Mouse (Mus musculus) right cerebral cortex, postnatal 14 days (tissue): ENCODE results near the gene Gpr89.

Source experiments
- DNase-seq: peaks from one replicate; pipeline ENCODE4 v3.0.0; 2022

Gpr89 gene

GRCm38 (mm10) chr3:96904851-96905541 lies at the start of gene Gpr89:
Gene Gpr89, minus strand, starts transcription at chr3:96905346.
- peak; percentile 94 for DNase-seq

DNA sequence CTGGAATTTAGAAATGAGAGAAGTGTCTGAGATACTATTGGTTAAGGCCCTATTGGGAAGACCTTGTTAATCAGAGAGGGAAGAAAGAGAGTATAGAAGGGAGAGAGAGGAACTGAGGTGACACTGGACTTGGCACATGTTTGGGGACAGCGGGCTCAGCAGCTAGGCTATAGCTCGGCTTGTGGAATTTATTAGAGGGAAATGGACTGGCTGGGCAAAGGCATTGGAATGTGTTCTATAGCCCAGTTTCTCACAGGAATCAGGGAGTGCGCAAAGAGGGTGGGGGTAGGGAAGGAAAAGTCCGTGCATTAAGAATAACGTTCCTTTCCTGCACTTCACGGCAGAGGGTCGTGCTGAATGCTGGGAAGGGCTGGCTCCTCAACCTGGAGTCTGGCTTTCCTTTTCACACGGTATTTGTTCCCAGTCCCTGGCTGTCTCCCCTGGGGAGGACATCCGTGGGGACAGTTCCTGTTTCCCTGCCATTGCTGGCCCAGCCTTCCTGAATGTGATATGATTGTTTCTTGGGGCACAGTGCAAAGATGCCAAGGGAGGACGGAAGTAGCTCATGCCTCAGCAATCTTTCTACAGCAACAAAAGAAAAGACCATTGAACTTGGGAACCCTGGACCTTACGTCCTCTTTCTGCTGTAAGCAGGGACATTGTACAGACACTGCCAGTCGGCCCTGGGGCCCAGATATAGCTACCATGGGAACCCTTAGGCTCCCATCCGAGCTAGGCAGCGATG lies 48.5 kb upstream of the Gpr89 start:
- DNase-seq = no peak

DNA sequence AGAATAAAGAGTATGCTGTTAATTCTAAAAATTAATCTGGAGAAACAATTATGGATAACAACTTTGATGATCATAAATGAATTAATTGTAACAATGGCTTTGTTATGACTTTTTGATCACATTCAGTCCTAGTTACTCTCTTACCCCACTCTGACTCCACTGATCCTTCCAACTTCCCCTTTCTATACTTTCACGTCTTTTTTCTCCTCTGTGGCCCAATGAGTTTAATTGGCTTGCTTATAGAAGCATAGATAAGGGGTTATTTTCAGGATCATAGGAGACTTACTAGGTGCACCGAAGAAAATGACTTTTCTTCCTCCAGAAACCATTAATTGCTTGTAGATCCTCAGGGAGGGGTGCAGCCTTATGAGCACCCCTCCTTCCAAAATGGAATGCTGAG lies 37.6 kb upstream of the Gpr89 start:
- DNase-seq = no peak

- peak; percentile 91 for DNase-seq
Observed at GRCm38 (mm10) chr3:96938738-96939137, 33.6 kb upstream of the Gpr89 start.

DNA sequence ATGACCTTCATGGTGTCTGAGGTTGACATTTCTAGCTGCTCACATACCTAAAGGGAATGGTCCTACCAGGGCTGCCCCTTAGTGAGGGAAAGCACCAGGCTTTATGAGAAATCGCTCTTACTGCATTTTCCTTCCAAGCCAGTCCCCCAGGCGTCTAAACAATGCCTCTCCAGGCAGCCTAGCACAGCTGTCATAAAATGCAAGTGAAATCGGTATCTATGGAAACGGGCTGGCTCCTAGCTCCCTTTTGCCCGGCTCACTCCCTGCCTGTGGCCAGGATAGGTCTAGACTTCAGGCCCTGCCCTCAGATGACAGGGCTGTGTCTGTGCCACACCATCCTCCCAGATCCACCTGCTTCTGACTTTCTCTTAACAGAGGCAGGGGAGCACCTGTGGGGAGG lies 32.5 kb upstream of the Gpr89 start:
- no peak for DNase-seq

DNA sequence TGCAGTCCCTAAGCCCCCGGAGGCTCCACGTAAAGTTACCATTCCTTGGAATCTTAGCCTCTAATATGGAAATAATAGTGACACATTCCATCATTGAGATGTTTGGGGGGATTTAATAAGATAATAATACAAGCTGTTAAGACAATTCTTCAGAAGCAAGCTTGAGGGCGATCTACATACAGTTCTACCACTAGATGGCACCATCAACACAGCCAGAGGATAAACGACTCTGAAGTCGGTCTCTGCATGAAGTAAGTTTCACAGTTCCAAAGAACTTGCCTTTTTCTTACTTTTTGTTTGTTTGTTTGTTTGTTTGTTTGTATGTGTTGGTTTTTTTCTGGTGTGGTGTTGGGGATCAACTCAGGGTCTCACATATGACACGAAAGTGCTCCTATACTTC lies 31.1 kb upstream of the Gpr89 start:
- DNase-seq = no peak

- no peak for DNase-seq
Observed at GRCm38 (mm10) chr3:96931261-96931681, 26.1 kb upstream of the Gpr89 start.

DNA sequence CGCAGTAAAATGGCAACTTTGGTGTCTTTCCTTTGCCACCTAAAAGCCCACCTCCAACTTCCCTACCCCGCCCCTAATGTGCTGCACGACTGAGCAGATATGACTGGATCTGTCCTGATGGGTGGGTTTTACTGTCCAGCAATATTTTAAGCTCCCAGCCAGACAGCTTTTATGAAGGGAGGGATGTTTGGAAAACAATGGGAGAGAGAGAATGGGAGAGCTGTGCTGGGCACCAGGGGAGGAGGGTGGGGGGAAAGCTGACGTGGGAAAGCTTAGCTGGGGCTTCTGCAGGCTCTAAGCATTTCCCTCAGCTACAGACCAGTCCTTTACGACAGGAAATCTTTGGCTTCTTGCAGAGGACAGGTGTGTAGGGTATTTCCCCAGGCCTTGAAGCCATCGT lies 20.8 kb upstream of the Gpr89 start, which contains the start of gene Gja8:
Gene Gja8 (minus strand): TSS at position 101 of the 400 bp plus-strand sequence.
- DNase-seq = no peak

GRCm38 (mm10) chr3:96924631-96925030 lies 19.5 kb upstream of the Gpr89 start:
- no peak for DNase-seq

GRCm38 (mm10) chr3:96920991-96921390 lies 15.8 kb upstream of the Gpr89 start:
- DNase-seq = no peak

DNA sequence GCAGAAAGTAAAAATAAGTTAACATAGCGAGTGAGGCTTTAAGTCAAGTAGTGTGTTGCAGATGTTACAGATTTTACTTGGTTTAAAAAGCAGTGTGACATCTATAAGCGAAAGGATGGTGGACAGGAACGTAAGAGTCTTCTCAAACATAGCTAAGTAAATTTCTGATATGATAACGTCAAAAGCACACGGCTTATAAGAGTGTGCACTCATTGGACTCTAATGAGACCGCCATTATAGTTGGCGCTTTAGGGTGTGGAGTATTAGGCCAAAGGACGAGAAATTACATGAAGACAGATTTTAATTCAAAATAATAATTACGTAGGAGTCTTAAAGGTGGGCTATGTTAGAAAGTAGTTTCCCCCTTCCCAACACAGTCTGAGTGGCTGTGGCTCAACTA lies 446 bp upstream of the Gpr89 start:
- DNase-seq = no peak

DNA sequence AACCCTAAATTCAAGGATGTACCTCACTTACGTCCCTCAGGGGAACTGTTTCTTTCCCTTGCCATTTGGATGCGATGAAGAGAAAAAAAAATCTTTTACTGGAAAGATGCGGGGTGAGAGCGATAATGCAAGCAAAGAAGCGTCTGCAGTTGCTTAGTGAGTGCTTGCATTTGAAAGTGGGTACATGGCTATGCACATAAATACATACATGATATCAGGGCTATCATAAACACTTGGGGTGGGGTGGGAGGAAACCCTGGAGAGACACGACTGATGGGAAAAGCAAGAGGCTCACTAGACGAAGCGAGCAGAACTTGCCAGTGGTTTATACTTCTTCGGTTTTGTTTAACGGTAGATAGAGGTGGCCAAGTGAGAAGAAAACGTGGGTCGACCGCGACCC lies 753 bp downstream of the Gpr89 start, which contains the start of gene Gja5:
Gene Gja5 (plus strand): TSS at position 301 of the 400 bp plus-strand sequence.
- DNase-seq = no peak

DNA sequence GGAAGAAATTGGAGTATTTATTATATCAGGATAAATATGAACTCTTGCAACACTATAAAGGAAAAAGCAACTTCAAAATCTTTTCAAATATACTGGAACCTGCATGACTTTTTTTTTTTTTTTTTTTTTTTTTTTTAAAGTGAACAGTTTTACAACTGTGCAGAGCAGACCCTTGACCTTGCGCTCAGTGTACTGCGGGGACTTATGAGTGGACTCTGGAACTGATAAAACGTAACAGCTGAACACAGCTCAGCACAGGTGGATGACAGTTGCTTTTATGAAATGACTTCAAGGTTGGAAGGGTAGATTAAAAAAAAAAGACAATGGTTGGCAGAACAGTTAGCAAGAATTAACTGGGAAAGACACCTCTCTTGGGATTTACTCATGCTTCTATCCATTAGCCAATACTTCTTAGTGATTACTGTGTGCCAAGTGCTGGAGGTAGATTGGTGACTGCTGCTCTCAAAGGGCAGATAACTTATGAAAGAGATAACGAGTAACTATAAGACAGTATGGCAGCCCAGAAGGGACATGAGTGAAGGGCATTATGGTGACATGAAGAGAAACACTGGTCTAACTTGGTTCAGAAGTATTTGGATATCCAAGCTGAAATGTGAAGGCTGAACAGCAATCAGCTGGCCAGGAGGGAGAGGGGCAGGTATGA lies 2.7 kb downstream of the Gpr89 start:
- no peak for DNase-seq

GRCm38 (mm10) chr3:96883690-96884089 lies 21.5 kb downstream of the Gpr89 start:
- no peak for DNase-seq

GRCm38 (mm10) chr3:96882061-96882849 lies 22.9 kb downstream of the Gpr89 start:
- DNase-seq = no peak

- DNase-seq = no peak
Observed at GRCm38 (mm10) chr3:96881557-96881956, 23.6 kb downstream of the Gpr89 start.

- no peak for DNase-seq
Observed at GRCm38 (mm10) chr3:96880385-96880784, 24.8 kb downstream of the Gpr89 start.

DNA sequence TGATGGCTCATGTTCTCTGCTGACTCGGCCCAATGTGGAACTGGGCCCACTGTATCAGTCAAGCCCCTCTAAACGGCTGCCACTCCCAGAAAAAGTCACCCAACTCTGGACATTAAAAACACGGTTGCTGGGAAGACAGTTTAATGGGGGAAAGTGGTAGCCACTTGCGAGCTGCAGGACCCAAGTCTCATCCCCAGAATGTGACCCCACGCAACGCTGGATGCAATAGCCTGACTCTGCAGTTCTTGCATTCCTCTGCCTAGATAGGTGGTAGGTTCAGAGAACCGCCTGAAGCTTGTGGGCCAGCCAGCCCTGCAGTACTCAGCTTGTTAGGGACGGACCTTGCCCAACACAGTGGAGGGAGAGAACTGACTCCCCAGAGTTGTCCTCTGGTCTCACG lies 25.6 kb downstream of the Gpr89 start:
- DNase-seq = no peak

DNA sequence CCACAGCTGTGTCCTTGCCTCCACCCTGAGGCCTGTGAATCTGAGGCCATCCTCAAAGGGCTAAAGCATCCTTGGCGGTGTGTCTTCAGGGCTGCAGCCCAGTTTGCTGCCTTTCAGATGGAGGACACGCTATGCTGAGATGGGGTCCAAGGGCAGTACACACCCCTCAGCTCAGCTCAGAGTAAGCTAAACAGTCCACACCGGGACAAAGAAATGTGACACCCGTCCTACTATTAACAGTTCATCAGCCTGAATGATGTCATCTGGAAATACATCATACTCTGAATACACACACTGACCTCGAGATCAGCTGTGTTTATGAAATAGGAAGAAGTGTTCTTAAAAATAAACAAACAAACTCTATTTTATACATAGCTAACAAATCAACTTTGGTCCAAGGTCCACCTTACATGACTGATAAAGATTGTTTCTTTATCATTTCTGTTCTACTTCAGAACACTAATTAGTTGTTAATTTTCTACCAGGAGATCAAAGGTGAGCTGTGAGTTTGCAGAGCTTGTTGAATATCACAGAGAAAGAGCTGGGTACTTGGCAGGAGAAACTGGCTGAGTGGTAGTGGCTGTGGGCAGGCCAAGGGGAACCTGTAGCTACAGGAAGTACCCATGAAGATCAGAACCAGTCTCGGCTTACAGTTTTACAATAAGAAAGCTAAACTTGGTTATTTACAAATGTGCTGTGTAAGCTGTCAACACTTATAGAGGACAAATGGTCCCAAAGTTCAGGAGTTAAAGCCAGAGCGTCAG lies 30.2 kb downstream of the Gpr89 start:
- DNase-seq = no peak

DNA sequence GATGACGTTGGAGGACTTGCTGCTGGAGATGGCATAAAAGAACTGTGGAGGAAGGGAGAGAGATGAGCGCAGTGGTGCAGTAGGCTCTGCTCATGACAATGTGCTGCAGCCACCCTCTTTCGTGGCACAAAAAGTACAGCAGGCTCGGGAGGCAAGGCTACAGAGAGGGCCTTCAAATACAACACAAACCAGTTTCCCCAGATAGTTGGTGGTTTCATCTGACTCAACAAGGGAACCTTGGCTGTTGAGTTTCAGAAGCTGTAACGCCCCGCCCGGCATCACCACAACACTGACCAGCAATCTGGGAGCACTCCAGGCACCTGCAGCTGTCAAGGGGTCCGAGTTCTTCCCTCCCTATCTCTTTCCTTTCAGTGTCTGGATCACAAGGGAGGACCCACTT lies 32.6 kb downstream of the Gpr89 start:
- DNase-seq = no peak

DNA sequence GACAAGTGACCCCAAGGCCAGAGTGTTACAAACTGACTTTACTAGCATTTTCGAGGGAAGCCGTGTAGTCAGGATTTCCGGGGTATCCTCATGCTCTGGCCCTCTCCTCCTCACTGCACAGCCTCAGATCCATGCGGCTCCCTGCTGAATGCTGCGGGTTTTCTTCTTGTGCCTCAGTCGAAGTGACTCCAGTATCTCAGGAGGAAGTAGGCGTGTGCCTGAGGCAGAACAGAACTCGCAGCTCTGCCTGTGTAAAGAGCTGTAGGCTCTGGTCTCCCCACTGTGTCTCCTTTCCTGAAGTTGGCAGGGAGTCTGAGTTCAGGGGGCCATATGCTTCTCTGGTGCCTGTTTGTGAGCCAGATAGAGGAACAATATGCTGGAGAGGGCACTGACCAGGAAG lies 34.1 kb downstream of the Gpr89 start:
- no peak for DNase-seq

- no peak for DNase-seq
Observed at GRCm38 (mm10) chr3:96870270-96870669, 34.9 kb downstream of the Gpr89 start.
